Mouse (Mus musculus) heart, postnatal 14 days (tissue): ENCODE results near the gene 1700113H08Rik. TPM values are rescaled to one million over a fixed set of nuclear protein-coding genes. Genes with fewer than 3 reads are reported as not detected.

ENCODE experiments used
- DNase-seq, 2 experiments: peaks; one replicate each; pipeline ENCODE4 v3.0.0; 2021 to 2022
- intact Hi-C: fragments of 180-260 bp; cut with DNase I; formaldehyde crosslinking; loops from one replicate; pipeline ENCODE4 v1.15.1; 2025
- total RNA-seq, 2 experiments: library from RNA; stranded (reverse); gene quantifications; 2 replicates each; pipeline ENCODE4 v1.2.3; 2021

Gene 1700113H08Rik
- total RNA-seq, 2 experiments from 2014 or later: 0.29 TPM; not detected in 1

GRCm38 (mm10) chr10:87058251-87058925, 543 bp downstream of the 1700113H08Rik start:
- no peak for DNase-seq
- intact Hi-C loops: no loop called here

- no peak for DNase-seq
- intact Hi-C loops: no loop called here
These were observed 1.1 kb downstream of the 1700113H08Rik start for GRCm38 (mm10) chr10:87058926-87059325.

GRCm38 (mm10) chr10:87059447-87059846, 1.6 kb downstream of the 1700113H08Rik start:
- intact Hi-C loops: no loop called here
- DNase-seq: no peak

- no peak for DNase-seq
- intact Hi-C loops: no loop called here
These were observed 26.4 kb downstream of the 1700113H08Rik start for GRCm38 (mm10) chr10:87084236-87084635.

GRCm38 (mm10) chr10:87087646-87088045, 29.8 kb downstream of the 1700113H08Rik start:
- intact Hi-C loops: no loop called here
- no peak for DNase-seq

- peak in 1 of 2 experiments; percentile 4 for DNase-seq
- intact Hi-C loops: loop anchor here (5.0 kb wide), 1 partner anchor 408 kb away; no protein-coding TSS in a partner anchor
These were observed 36.4 kb downstream of the 1700113H08Rik start for GRCm38 (mm10) chr10:87094249-87094648.

- intact Hi-C loops: no loop called here
- no peak for DNase-seq
These were observed 40.9 kb downstream of the 1700113H08Rik start for GRCm38 (mm10) chr10:87098722-87099121.

GRCm38 (mm10) chr10:87100668-87101067, 42.8 kb downstream of the 1700113H08Rik start:
- no peak for DNase-seq
- intact Hi-C loops: no loop called here

- no peak for DNase-seq
- intact Hi-C loops: no loop called here
These were observed 43.6 kb downstream of the 1700113H08Rik start for GRCm38 (mm10) chr10:87101265-87101950.

- no peak for DNase-seq
- intact Hi-C loops: no loop called here
These were observed 44.1 kb downstream of the 1700113H08Rik start for GRCm38 (mm10) chr10:87101951-87102320.

GRCm38 (mm10) chr10:87102455-87102854, 44.6 kb downstream of the 1700113H08Rik start:
- intact Hi-C loops: no loop called here

GRCm38 (mm10) chr10:87103286-87103685, 45.4 kb downstream of the 1700113H08Rik start:
- no peak for DNase-seq
- intact Hi-C loops: no loop called here

More at GRCm38 (mm10) chr10:87102455-87102854, 44.6 kb downstream of the 1700113H08Rik start:
- no peak for DNase-seq

GRCm38 (mm10) chr10:87107565-87108297, 49.9 kb downstream of the 1700113H08Rik start:
- DNase-seq: no peak

GRCm38 (mm10) chr10:87108333-87108732, 50.5 kb downstream of the 1700113H08Rik start:
- intact Hi-C loops: no loop called here
- no peak for DNase-seq

More at GRCm38 (mm10) chr10:87107565-87108297, 49.9 kb downstream of the 1700113H08Rik start:
- intact Hi-C loops: no loop called here

- no peak for DNase-seq
- intact Hi-C loops: no loop called here
These were observed 51.4 kb downstream of the 1700113H08Rik start for GRCm38 (mm10) chr10:87109038-87109771.

GRCm38 (mm10) chr10:87110909-87111308, 53.1 kb downstream of the 1700113H08Rik start:
- intact Hi-C loops: no loop called here

GRCm38 (mm10) chr10:87125094-87125493, 67.2 kb downstream of the 1700113H08Rik start:
- DNase-seq: no peak
- intact Hi-C loops: no loop called here

More at GRCm38 (mm10) chr10:87110909-87111308, 53.1 kb downstream of the 1700113H08Rik start:
- DNase-seq: no peak

GRCm38 (mm10) chr10:87126186-87126824, 68.5 kb downstream of the 1700113H08Rik start:
- no peak for DNase-seq
- intact Hi-C loops: no loop called here

- DNase-seq: no peak
These were observed 93.2 kb downstream of the 1700113H08Rik start for GRCm38 (mm10) chr10:87151050-87151449.

More at GRCm38 (mm10) chr10:87151050-87151449, 93.2 kb downstream of the 1700113H08Rik start:
- intact Hi-C loops: no loop called here
